Mouse (Mus musculus) megakaryocyte, embryonic 14.5 days (primary cell): ENCODE data around the gene Ubqln3.

Source experiments
- FLI1 ChIP-seq: IDR thresholded peaks from 2 replicates; pipeline ENCODE4 v1.6.1; 2012; ENCODE audit warnings: low read length, inconsistent platforms, mixed read lengths
- GATA1 ChIP-seq: IDR thresholded peaks from 3 replicates; pipeline ENCODE4 v1.6.1; 2012; ENCODE audit warnings: mixed read lengths, low read length, inconsistent platforms, borderline replicate concordance

DNA sequence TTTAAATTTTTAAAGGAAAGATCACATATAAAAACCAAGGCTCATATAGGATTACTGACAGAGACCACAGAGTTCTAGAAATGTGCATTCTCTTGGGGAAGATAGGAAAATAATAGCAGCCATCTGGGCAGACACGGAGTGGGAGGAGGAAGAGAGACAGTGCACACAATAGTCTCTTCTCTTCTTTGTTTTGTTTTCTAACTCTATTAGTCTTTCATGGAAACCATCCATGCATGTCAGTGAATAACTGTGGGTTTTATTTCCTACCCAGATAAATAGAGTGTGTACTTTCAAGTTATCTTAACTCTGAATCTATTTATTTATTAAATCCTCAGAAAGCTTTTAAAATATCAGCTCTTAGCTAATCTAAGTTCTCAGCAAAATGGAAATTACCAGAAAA, 32.0 kb upstream of the Ubqln3 start:
- TF ChIP-seq GATA1 (no peak), FLI1 (no peak)
